Mouse (Mus musculus) hindbrain, postnatal 0 days (tissue): ENCODE measurements at regions not wholly inside any gene's neighbourhood (a gene's known extent, or its start where the extent isn't known, plus 50 kb on each side); places are given as distances from the start of the nearest gene placed in this dataset.

Source experiments
- ATAC-seq: fragments of 200-750 bp; cut with Nextera tagmentation; 2 replicates; pipeline ENCODE4 v1.8.0; 2017; ENCODE audit warnings: mild to moderate bottlenecking, moderate TSS enrichment, moderate library complexity
- DNase-seq: peaks from one replicate; pipeline ENCODE4 v3.0.0-alpha.2; 2015; ENCODE audit warnings: low spot score
- H3K27ac ChIP-seq: fragments of 300-500 bp; sonication (generic); 2 replicates; pipeline ENCODE4 v1.5.1; 2014; ENCODE audit warnings: mild to moderate bottlenecking
- H3K27me3 ChIP-seq: fragments of 300-500 bp; sonication (generic); 2 replicates; pipeline ENCODE4 v1.6.1; 2014; ENCODE audit warnings: low read length, mixed read lengths; ENCODE audit not compliant: insufficient read depth
- H3K36me3 ChIP-seq: fragments of 300-500 bp; sonication (generic); 2 replicates; pipeline ENCODE4 v1.6.1; 2014; ENCODE audit warnings: low read length, mixed read lengths; ENCODE audit not compliant: insufficient read depth
- H3K4me1 ChIP-seq: fragments of 300-500 bp; sonication (generic); 2 replicates; pipeline ENCODE4 v1.6.1; 2014; ENCODE audit warnings: antibody characterized with exemption, low read length, mixed read lengths; ENCODE audit not compliant: insufficient read depth
- H3K4me2 ChIP-seq: fragments of 300-500 bp; sonication (generic); 2 replicates; pipeline ENCODE4 v1.6.1; 2014; ENCODE audit warnings: low read depth, mild to moderate bottlenecking, low read length, moderate library complexity, mixed read lengths
- H3K4me3 ChIP-seq: fragments of 300-500 bp; sonication (generic); 2 replicates; pipeline ENCODE4 v1.5.1; 2014; ENCODE audit warnings: low read length
- H3K9ac ChIP-seq: fragments of 300-500 bp; sonication (generic); replicated peaks from 2 replicates; pipeline ENCODE4 v1.6.1; 2014; ENCODE audit warnings: mild to moderate bottlenecking, low read length, moderate library complexity, mixed read lengths
- H3K9me3 ChIP-seq: fragments of 300-500 bp; sonication (generic); 2 replicates; pipeline ENCODE4 v1.6.1; 2016; ENCODE audit warnings: low read length, mixed read lengths
- CTCF ChIP-seq: IDR thresholded peaks from 2 replicates; pipeline ENCODE4 v1.5.1; 2016; ENCODE audit warnings: antibody characterized with exemption, control low read depth, low read depth
- WGBS: fragments of 180-500 bp; shearing (Covaris S2); extraction: QIAGEN DNeasy Blood & Tissue Kit; methylation state at CpG from one replicate; pipeline ENCODE4 v1.1.7; 2014; 5-methylcytosine and 5-hydroxymethylcytosine counted together

- ATAC-seq, result no peak
- 49% methylated on average over 3 of the region's 3 CpGs for WGBS
- H3K9ac ChIP-seq, result no peak overlapping the region
- H3K27ac ChIP-seq, result no peak overlapping the region
- H3K27me3 ChIP-seq, result no peaks in the 10 kb centered on the region
- no peak overlapping the region for H3K4me3 ChIP-seq
- no peak overlapping the region for H3K4me2 ChIP-seq
- DNase-seq, result no peak
- no peaks in the 10 kb centered on the region for H3K36me3 ChIP-seq
- H3K4me1 ChIP-seq, result no peaks in the 10 kb centered on the region
- no peak for TF ChIP-seq CTCF
- no peaks in the 10 kb centered on the region for H3K9me3 ChIP-seq
Observed at GRCm38 (mm10) chr17:51262946-51263345, 83.8 kb upstream of the Tbc1d5 start.

GRCm38 (mm10) chr17:51262404-51262803, 83.3 kb upstream of the Tbc1d5 start:
- Histone ChIP-seq H3K4me3 (no peak overlapping the region), H3K9me3 (no peaks in the 10 kb centered on the region), H3K27me3 (no peaks in the 10 kb centered on the region), H3K27ac (no peak overlapping the region), H3K36me3 (no peaks in the 10 kb centered on the region), H3K9ac (no peak overlapping the region), H3K4me1 (no peaks in the 10 kb centered on the region), H3K4me2 (no peak overlapping the region)
- DNase-seq (no peak), ATAC-seq (no peak)
- no peak for TF ChIP-seq CTCF

GRCm38 (mm10) chr17:51258316-51258715, 79.2 kb upstream of the Tbc1d5 start:
- Histone ChIP-seq H3K27me3 (no peaks in the 10 kb centered on the region), H3K9ac (no peak overlapping the region), H3K9me3 (no peaks in the 10 kb centered on the region), H3K4me1 (no peaks in the 10 kb centered on the region), H3K36me3 (no peaks in the 10 kb centered on the region), H3K4me2 (no peak overlapping the region), H3K27ac (no peak overlapping the region), H3K4me3 (no peak overlapping the region)
- ATAC-seq (no peak), DNase-seq (no peak)
- TF ChIP-seq CTCF, result no peak
- 85% methylated on average over 5 of the region's 5 CpGs for WGBS

- H3K4me1 ChIP-seq, result no peaks in the 10 kb centered on the region
- no peak overlapping the region for H3K4me2 ChIP-seq
- DNase-seq (peak; percentile 19), ATAC-seq (no peak)
- H3K27ac ChIP-seq, result no peak overlapping the region
- no peaks in the 10 kb centered on the region for H3K27me3 ChIP-seq
- H3K36me3 ChIP-seq, result no peaks in the 10 kb centered on the region
- H3K9me3 ChIP-seq, result no peaks in the 10 kb centered on the region
- no peak overlapping the region for H3K9ac ChIP-seq
- no peak for TF ChIP-seq CTCF
- WGBS, result 49% methylated on average over 6 of the region's 6 CpGs
- H3K4me3 ChIP-seq, result no peak overlapping the region
Observed at GRCm38 (mm10) chr17:51248543-51248942, 69.4 kb upstream of the Tbc1d5 start.

GRCm38 (mm10) chr17:51246038-51246437, 66.9 kb upstream of the Tbc1d5 start:
- Histone ChIP-seq H3K27ac (no peak overlapping the region), H3K4me2 (no peak overlapping the region), H3K9ac (no peak overlapping the region), H3K27me3 (no peaks in the 10 kb centered on the region), H3K4me1 (no peaks in the 10 kb centered on the region), H3K4me3 (no peak overlapping the region), H3K36me3 (no peaks in the 10 kb centered on the region), H3K9me3 (no peaks in the 10 kb centered on the region)
- no peak for TF ChIP-seq CTCF
- no peak for DNase-seq
- ATAC-seq, result no peak
- WGBS, result 53% methylated on average over 3 of the region's 3 CpGs

- no peak overlapping the region for H3K4me2 ChIP-seq
- no peaks in the 10 kb centered on the region for H3K36me3 ChIP-seq
- no peak overlapping the region for H3K4me3 ChIP-seq
- no peaks in the 10 kb centered on the region for H3K9me3 ChIP-seq
- DNase-seq (no peak), ATAC-seq (no peak)
- no peaks in the 10 kb centered on the region for H3K27me3 ChIP-seq
- 62% methylated on average over 4 of the region's 5 CpGs for WGBS
- H3K9ac ChIP-seq, result no peak overlapping the region
- no peaks in the 10 kb centered on the region for H3K4me1 ChIP-seq
- H3K27ac ChIP-seq, result no peak overlapping the region
- no peak for TF ChIP-seq CTCF
Observed at GRCm38 (mm10) chr17:51240360-51240993, 61.3 kb upstream of the Tbc1d5 start.

GRCm38 (mm10) chr17:51239465-51239864, 60.3 kb upstream of the Tbc1d5 start:
- ATAC-seq (no peak), DNase-seq (no peak)
- Histone ChIP-seq H3K4me1 (no peaks in the 10 kb centered on the region), H3K4me2 (no peak overlapping the region), H3K27ac (no peak overlapping the region), H3K9ac (no peak overlapping the region), H3K9me3 (no peaks in the 10 kb centered on the region), H3K27me3 (no peaks in the 10 kb centered on the region), H3K36me3 (no peaks in the 10 kb centered on the region), H3K4me3 (no peak overlapping the region)
- WGBS, result 72% methylated on average over 3 of the region's 3 CpGs
- no peak for TF ChIP-seq CTCF
